Mouse (Mus musculus) G1E (cell line): ENCODE data around the gene Htr6.

Experiments
- CTCF ChIP-seq: IDR thresholded peaks from 2 replicates; pipeline ENCODE4 v1.5.1; 2012; ENCODE audit warnings: low read depth, low read length, inconsistent platforms, mixed read lengths
- GATA1 ChIP-seq: IDR thresholded peaks from 2 replicates; pipeline ENCODE4 v1.6.1; 2012; ENCODE audit warnings: borderline replicate concordance, low read length, inconsistent platforms, mixed read lengths
- POLR2AphosphoS5 ChIP-seq: IDR thresholded peaks from 2 replicates; pipeline ENCODE4 v1.6.1; 2012; ENCODE audit warnings: low read depth, low read length, inconsistent platforms; ENCODE audit not compliant: insufficient replicate concordance
- TAL1 ChIP-seq: conservative IDR thresholded peaks from 2 replicates; pipeline ENCODE4 v1.6.1; 2012; ENCODE audit warnings: low read depth, low read length, inconsistent platforms, mixed read lengths

DNA sequence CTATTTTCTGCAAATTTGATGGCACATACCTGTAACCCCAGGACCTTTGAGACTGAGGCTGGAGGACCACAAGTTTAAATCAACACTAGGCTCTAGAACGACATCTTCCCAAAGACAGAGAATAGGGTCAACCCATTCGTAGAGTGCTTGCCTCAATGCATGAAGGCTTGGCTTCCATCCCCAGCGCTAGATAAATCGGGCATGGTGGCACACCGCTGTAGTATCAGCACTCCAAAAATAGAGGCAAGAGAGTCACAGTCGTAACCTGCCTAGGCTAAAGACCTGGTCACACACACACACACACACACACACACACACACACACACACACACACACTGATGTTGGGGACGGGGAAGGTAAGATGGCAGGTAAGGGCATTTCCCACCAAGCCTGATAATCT is 4.9 kb upstream of the Htr6 start:
- TF ChIP-seq CTCF (no peak), TAL1 (no peak), POLR2AphosphoS5 (no peak), GATA1 (no peak)
